Mouse (Mus musculus): ENCODE data around the gene Frmd4a. TPM values are rescaled to one million over a fixed set of nuclear protein-coding genes. Genes with fewer than 3 reads are reported as not detected.

The Frmd4a gene
- polyA plus RNA-seq, 1 experiment from 2014 or later, result 59.6 TPM

DNA sequence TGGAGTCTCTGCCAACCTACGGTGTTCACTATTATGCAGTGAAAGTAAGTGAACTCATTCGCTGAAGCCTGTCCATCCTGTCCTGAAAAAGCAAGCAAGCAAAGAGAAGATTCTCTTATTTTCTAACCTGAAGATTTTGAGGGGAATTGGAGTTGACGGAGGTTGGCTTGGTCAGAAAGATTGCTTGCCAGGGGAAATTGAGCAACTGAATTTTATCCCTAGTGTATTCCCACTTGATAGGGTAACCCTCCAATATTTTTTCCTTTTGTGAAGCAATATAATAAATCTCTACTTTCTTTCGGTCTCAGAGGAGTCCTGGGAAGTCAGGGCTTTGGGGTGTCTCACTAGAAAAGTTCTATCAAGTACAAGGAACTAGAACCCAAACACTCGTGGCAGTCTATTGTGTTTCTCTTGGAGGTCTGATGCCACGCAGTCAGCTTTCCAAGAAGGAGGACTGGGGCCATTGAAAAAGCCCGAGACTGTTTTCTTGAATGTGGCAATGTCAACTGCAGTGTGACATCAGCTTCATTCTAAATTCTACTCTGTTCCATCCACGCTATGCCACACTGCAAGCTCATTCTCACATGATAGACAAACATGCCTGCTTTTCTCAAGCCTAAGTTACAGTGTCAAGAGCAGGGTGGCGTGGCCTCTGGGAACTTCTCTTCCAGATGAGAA is 517.8 kb downstream of the Frmd4a start:
- Histone ChIP-seq H3K4me1 (replicated peaks) (peaks cover 8% of the 10 kb centered on the region), H3K9me3 (no peaks in the 10 kb centered on the region), H3K9ac (no peak overlapping the region), H3K27me3 (no peaks in the 10 kb centered on the region), H3K36me3 (peaks cover 74% of the 10 kb centered on the region), H3K27ac (no peak overlapping the region), H3K4me2 (no peak overlapping the region), H3K4me3 (no peak overlapping the region)
- 94% methylated on average over 9 of the region's 9 CpGs for WGBS
- no peak for ATAC-seq (ENCODE audit: low FRiP score)

DNA sequence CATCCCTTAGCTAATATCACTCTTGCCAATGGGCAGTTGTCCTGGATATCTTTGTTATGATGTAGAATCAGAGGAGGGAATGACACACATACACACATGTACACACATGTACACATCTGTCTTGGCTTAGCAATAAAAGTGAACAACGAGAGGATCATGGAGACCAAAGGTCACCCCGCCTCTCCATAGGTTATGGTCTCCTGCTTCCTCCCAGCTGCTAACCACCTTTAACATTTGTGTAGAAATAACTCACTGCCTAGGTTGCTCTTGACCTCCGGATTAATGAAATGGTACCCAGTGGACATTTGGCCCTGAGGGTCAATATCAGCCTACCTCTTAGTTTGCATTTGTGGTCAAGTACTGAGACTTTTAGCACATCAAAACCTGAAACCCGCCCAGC is 523.8 kb downstream of the Frmd4a start:
- no peak for ATAC-seq (ENCODE audit: low FRiP score)
- Histone ChIP-seq H3K4me1 (replicated peaks) (peaks cover 55% of the 10 kb centered on the region), H3K36me3 (peaks cover 36% of the 10 kb centered on the region), H3K4me2 (no peak overlapping the region), H3K4me3 (no peak overlapping the region), H3K9ac (no peak overlapping the region; the same call in 1 of the 2 replicates), H3K9me3 (no peaks in the 10 kb centered on the region), H3K27me3 (no peaks in the 10 kb centered on the region), H3K27ac (peak overlapping the region; percentile 84)
- 57% methylated on average over 4 of the region's 4 CpGs for WGBS

DNA sequence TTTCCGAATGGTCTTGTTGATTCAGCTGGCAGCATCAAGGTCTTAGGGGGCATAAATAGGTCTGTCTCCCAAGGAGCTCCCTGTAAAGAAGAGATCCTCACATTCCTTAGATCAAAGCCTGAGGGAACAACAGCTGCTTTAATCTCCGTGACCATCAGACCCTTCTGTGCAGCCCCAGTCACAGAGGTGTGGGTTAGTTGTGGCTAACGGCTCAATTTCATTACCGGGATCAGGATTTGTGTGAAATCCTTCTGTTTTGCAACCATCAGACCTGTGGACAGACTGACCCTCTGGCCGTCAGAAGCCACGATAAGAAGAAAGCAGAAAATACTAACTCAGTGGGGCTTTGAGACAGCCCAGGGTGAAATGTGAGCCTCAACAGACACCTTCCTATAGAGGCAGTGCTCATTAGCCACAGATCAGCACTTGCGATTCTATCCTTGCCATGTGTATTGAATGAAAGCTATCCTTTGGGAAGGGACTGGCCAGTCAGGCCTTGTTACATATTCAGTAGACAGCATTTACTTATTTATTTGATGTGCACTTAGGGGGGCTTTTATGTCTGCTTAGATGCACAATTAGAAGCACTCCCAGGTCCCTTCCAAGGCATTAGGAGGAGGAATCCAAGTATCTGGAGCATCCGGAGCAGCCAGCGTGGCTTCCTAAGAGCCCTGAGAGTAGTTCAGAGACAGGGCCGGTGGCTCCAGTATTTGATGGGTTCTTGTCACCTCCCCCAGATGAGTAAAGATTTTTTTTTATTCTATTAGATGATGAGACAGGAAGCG is 524.5 kb downstream of the Frmd4a start:
- Histone ChIP-seq H3K27me3 (no peaks in the 10 kb centered on the region), H3K27ac (peak overlapping the region; percentile 84), H3K9ac (peak overlapping the region; percentile 51; the same call in 1 of the 2 replicates), H3K4me1 (replicated peaks) (peaks cover 55% of the 10 kb centered on the region), H3K36me3 (peaks cover 35% of the 10 kb centered on the region), H3K9me3 (no peaks in the 10 kb centered on the region), H3K4me3 (no peak overlapping the region), H3K4me2 (no peak overlapping the region)
- ATAC-seq (ENCODE audit: low FRiP score), result peak; percentile 10; the same call in 1 of the 2 replicates
- WGBS, result 20% methylated on average over 11 of the region's 11 CpGs

DNA sequence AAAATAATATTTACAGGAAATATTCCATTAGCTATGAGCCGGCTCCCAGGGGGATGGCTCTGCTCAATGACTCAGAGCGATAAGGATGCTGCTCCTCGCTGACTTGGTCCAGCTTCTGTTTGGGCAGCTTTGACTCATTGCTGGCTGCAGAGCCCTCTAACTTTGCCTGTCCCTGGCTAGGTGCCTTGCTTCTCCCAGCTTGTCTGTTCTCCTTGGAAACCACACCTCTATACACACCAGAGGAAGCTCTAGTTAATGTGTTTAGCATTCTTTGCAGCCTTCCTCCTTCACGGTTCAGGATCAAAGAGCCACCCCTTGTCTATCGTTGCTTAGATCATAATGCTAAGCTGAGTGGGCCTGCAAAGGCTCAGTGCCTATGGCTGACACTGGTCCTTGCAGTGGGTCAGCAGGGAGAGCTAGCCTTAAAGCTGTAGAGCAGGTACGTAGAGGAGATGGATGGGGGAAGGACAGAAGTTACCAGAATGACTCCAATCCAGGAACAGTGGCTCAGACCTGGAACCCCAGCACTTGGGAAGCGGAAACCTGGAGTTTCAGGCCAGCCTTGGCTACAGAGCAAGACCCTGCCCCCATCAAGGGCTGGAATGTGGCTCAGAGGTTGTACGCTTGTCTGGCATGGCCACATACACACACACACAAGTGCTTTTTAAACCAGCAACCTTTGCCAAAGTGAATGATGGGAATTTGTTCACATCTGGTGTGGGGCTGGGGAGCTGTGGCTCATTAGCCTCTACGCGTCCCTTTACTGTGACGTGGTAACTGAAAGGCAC is 525.3 kb downstream of the Frmd4a start:
- Histone ChIP-seq H3K4me1 (replicated peaks) (peaks cover 55% of the 10 kb centered on the region), H3K4me2 (no peak overlapping the region), H3K36me3 (peaks cover 34% of the 10 kb centered on the region), H3K27me3 (no peaks in the 10 kb centered on the region), H3K27ac (peak overlapping the region; percentile 84), H3K4me3 (no peak overlapping the region), H3K9ac (peak overlapping the region; percentile 19; the same call in 1 of the 2 replicates), H3K9me3 (no peaks in the 10 kb centered on the region)
- 34% methylated on average over 11 of the region's 11 CpGs for WGBS
- peak; percentile 23; the same call in 1 of the 2 replicates for ATAC-seq (ENCODE audit: low FRiP score)

DNA sequence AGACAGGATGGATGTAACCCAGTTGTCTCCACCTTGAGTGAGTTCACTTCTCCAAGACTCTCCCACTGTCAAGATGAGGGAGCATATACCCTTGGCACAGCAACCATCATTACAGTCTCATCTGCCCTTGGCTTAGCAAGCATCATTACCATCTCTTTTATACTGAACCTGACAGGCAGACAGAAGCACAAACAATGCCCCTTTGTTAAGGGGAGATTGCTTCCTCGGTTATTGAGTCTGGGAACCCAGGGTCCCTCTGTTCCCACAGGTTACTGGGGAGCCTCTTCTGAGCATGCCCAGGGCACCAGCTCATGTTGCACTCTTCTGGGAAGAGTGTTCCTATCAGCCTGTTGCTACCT is 525.9 kb downstream of the Frmd4a start:
- 3% methylated on average over 1 of the region's 1 CpGs for WGBS
- no peak overlapping the region for H3K4me2 ChIP-seq
- no peaks in the 10 kb centered on the region for H3K27me3 ChIP-seq
- peak overlapping the region; percentile 84 for H3K27ac ChIP-seq
- peaks cover 55% of the 10 kb centered on the region for H3K4me1 ChIP-seq (replicated peaks)
- H3K9me3 ChIP-seq, result no peaks in the 10 kb centered on the region
- peak; percentile 42 for ATAC-seq (ENCODE audit: low FRiP score)
- H3K4me3 ChIP-seq, result no peak overlapping the region
- peaks cover 30% of the 10 kb centered on the region for H3K36me3 ChIP-seq
- H3K9ac ChIP-seq, result no peak overlapping the region

DNA sequence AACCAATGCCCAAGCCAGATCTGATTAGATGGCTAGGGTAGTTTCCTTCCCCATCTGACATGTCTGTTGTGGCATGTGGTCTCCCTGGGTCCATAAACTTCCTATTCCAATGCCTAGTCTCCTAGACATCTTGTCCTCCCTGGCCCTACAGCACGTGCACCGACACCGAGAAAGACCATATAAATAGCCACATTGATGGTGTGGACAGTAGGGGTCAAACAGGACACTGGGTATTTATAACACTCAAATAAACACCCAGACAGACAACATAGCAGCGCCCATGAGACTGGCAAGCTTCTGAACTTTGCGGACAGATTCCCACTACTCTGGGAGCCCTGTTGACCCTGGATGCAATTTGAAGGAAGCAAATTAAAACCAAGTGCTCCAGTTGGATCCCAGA is 526.8 kb downstream of the Frmd4a start:
- Histone ChIP-seq H3K27me3 (no peaks in the 10 kb centered on the region), H3K4me2 (no peak overlapping the region), H3K4me3 (no peak overlapping the region), H3K36me3 (peaks cover 27% of the 10 kb centered on the region), H3K9me3 (no peaks in the 10 kb centered on the region), H3K4me1 (replicated peaks) (peaks cover 55% of the 10 kb centered on the region), H3K9ac (no peak overlapping the region), H3K27ac (peak overlapping the region; percentile 30; the same call in 1 of the 2 replicates)
- ATAC-seq (ENCODE audit: low FRiP score), result no peak
- 73% methylated on average over 5 of the region's 5 CpGs for WGBS

DNA sequence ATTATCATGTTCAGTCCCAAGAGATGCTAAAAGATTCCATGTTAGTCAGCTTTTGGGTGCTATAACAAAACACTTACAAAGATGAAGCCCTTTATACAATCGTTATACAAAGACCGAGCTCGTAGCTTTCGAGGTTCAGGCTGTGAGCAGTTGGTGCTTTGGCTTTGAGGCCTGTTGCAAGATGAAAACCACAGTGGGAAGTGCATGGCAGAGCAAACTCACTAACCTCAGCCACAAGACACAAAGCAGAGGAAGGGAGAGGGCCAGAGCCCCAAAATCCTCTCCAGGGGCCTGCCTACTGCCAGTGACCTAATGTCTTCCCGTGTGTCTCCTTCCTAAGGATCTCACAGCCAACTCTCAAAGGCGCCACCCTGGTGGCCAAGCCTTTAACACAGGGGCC is 527.7 kb downstream of the Frmd4a start:
- Histone ChIP-seq H3K9ac (no peak overlapping the region), H3K4me2 (no peak overlapping the region), H3K27ac (0 out of 2 replicates have a peak overlapping the region, but pooled peaks have one; percentile 4), H3K36me3 (peaks cover 36% of the 10 kb centered on the region), H3K4me1 (replicated peaks) (peaks cover 48% of the 10 kb centered on the region), H3K4me3 (no peak overlapping the region), H3K27me3 (no peaks in the 10 kb centered on the region), H3K9me3 (no peaks in the 10 kb centered on the region)
- 83% methylated on average over 6 of the region's 6 CpGs for WGBS
- no peak for ATAC-seq (ENCODE audit: low FRiP score)

DNA sequence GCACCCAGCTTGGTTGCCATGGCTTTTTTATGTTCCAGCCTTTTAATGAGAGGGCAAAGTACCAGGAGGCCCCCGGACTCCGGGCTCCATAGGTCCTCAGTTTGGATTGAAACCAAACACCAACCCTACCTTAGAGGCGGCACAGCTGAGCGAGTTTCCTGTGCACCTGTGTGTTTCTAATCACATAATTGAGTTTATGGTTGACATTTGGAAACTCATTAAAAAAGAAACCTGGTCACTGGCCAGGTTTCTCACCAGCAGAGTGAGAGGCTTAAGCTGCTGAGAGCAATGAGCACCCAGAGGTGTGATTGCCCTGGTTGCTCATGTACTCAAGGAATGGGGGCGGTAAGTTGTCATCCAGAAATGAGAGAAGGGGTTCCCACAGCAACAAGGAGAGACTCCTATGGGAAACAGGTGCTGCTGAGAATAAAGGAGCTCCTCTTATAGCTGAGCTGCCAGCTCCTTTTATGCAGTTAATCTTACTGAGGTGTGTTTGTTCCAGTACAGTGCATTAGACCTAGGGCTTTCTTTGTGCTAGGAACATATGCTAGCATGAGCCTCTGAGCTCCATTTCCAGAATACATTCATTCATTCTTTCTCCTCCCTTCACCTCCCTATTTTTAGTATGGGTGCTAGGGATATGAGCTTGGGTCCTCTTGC is 529.6 kb downstream of the Frmd4a start:
- Histone ChIP-seq H3K27me3 (no peaks in the 10 kb centered on the region), H3K9me3 (no peaks in the 10 kb centered on the region), H3K4me3 (no peak overlapping the region), H3K9ac (no peak overlapping the region), H3K4me1 (replicated peaks) (peaks cover 40% of the 10 kb centered on the region), H3K27ac (no peak overlapping the region), H3K4me2 (no peak overlapping the region), H3K36me3 (peaks cover 52% of the 10 kb centered on the region)
- WGBS, result 90% methylated on average over 5 of the region's 5 CpGs
- no peak for ATAC-seq (ENCODE audit: low FRiP score)

DNA sequence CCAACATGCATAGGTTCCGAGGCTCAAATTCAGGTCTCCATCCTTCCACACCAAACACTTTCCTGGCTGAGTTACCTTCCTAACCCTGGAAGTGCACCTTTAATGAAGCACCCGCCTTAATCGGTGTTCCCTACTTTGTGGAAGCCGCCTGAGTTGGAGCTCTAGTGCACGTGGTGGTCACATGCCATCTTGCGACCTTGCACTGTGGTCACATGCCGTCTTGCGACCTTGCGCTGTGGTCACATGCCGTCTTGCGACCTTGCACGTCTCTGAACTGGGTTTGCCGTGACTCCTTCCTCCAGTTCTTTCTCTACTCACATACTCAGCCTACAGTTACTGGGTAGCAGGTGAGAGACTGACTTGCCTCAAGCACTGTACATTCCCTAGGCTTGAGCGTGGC is 531.8 kb downstream of the Frmd4a start:
- no peak overlapping the region for H3K4me2 ChIP-seq
- WGBS, result 94% methylated on average over 14 of the region's 14 CpGs
- H3K9me3 ChIP-seq, result no peaks in the 10 kb centered on the region
- no peaks in the 10 kb centered on the region for H3K27me3 ChIP-seq
- ATAC-seq (ENCODE audit: low FRiP score), result no peak
- peaks cover 20% of the 10 kb centered on the region for H3K4me1 ChIP-seq (replicated peaks)
- no peak overlapping the region for H3K9ac ChIP-seq
- peaks cover 52% of the 10 kb centered on the region for H3K36me3 ChIP-seq
- H3K27ac ChIP-seq, result no peak overlapping the region
- H3K4me3 ChIP-seq, result no peak overlapping the region

DNA sequence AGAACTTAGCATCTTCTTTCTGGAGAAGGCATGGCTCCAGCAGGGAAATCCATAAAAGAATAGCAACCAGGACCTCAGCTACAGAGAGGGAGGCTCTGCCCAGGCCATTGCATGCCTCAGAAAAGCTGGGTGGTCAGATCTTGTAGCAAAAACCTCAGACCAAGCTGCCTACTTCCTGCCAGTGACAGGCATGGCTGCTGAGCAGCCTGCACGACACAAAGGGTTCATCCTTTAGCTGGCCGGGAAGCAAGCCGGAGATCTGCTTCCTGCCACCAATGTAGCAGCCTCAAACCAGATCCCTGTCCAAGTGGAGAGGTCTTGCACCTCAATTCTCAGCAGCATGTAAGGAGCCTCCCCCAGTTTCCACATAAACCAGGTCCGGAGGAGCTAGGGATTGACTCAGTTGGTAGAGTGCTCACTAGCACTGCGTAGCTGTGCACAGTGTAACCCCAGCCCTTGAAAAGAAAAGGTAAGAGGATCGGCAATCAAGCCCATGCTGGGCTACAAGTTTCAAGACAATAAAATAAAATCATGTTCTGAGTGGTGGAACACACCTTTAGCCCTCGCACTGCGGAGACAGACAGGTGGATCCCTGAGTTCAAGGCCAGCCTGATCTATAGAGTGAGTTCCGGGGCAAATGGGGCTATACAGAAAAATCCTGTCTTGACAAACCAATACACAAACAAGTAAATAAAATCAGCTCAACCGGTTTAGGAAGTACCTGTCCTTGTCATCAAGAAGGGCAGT is 532.7 kb downstream of the Frmd4a start:
- no peaks in the 10 kb centered on the region for H3K27me3 ChIP-seq
- no peaks in the 10 kb centered on the region for H3K9me3 ChIP-seq
- no peak overlapping the region for H3K4me3 ChIP-seq
- no peak overlapping the region for H3K4me2 ChIP-seq
- no peak overlapping the region for H3K9ac ChIP-seq
- no peak overlapping the region for H3K27ac ChIP-seq
- WGBS, result 92% methylated on average over 10 of the region's 10 CpGs
- no peak for ATAC-seq (ENCODE audit: low FRiP score)
- H3K36me3 ChIP-seq, result peaks cover 47% of the 10 kb centered on the region
- H3K4me1 ChIP-seq (replicated peaks), result peaks cover 15% of the 10 kb centered on the region

DNA sequence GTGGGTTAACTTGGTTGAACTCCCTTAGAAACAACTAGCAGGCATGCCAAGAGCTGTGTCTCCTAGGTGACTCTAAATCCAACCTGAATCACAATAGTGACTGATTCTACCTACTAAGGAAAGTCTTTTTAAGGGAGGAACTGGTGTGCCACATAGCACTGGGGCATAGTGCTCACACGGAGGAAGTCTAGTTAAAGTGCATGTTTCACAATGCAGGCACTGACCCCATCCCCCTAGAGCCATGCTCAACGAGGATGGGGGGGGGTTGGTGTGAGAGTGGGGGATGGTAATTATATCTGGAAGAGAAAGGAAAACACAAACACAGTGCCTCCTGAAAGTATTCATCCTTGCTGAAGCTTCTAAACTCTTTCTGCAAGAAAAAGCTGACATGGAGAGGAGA is 533.9 kb downstream of the Frmd4a start:
- H3K36me3 ChIP-seq, result peaks cover 38% of the 10 kb centered on the region
- H3K9ac ChIP-seq, result no peak overlapping the region
- peak overlapping the region; percentile 60; the same call in 1 of the 2 replicates for H3K27ac ChIP-seq
- no peaks in the 10 kb centered on the region for H3K9me3 ChIP-seq
- H3K4me3 ChIP-seq, result no peak overlapping the region
- 0 out of 2 replicates have a peak, but pooled peaks have one; percentile 7 for ATAC-seq (ENCODE audit: low FRiP score)
- H3K27me3 ChIP-seq, result no peaks in the 10 kb centered on the region
- no peak overlapping the region for H3K4me2 ChIP-seq
- WGBS, result 21% methylated on average over 2 of the region's 2 CpGs
- peaks cover 28% of the 10 kb centered on the region for H3K4me1 ChIP-seq (replicated peaks)

Data from hindbrain, embryonic 13.5 days (tissue).